Mouse (Mus musculus) CH12.LX (cell line): ENCODE results near the gene Gbx2. TPM values are rescaled to one million over a fixed set of nuclear protein-coding genes. Genes with fewer than 3 reads are reported as not detected.

Source experiments
- DNase-seq: peaks from one replicate; pipeline ENCODE4 v3.0.0-alpha.2; 2013; ENCODE audit errors: extremely low read depth
- H3K27ac ChIP-seq: 2 replicates; pipeline ENCODE4 v1.5.1; 2012; ENCODE audit warnings: low read depth, mild to moderate bottlenecking, control low read depth, moderate library complexity; ENCODE audit not compliant: insufficient read depth
- H3K27me3 ChIP-seq: replicated peaks from 2 replicates; pipeline ENCODE3; 2012; ENCODE audit warnings: inconsistent platforms
- H3K36me3 ChIP-seq, 2 experiments: replicated peaks in 1 of 2; 2 replicates each; pipeline versions ENCODE3 to v1.6.1; 2012; ENCODE audit warnings: inconsistent platforms in 1 of 2, low read length in 1 of 2, mild to moderate bottlenecking in 1 of 2, mixed read lengths in 1 of 2, moderate library complexity in 1 of 2; ENCODE audit not compliant: control insufficient read depth in 1 of 2, insufficient read depth in 1 of 2
- H3K4me1 ChIP-seq, 2 experiments: 2 replicates each; pipeline ENCODE4 v1.6.1; 2012; ENCODE audit warnings: inconsistent platforms in 1 of 2, moderate library complexity in 1 of 2; ENCODE audit not compliant: insufficient read depth in 2 of 2, control insufficient read depth in 1 of 2
- H3K4me2 ChIP-seq: 2 replicates; pipeline ENCODE4 v1.6.1; 2012; ENCODE audit warnings: low read depth, mild to moderate bottlenecking, control low read depth; ENCODE audit not compliant: poor library complexity, insufficient read depth, severe bottlenecking
- H3K4me3 ChIP-seq, 3 experiments: fragments of 150-350 bp in 1 of 3; sonication (generic) in 1 of 3; replicated peaks in 1 of 3; 2 replicates each; pipeline versions ENCODE3 to v1.5.1; 2011 to 2012; ENCODE audit warnings: low read depth in 2 of 3, low read length in 2 of 3, mild to moderate bottlenecking in 2 of 3, moderate library complexity in 2 of 3, control low read depth in 1 of 3, improper control_type of control experiment in 1 of 3, inconsistent platforms in 1 of 3, mixed read lengths in 1 of 3; ENCODE audit not compliant: poor library complexity in 1 of 3
- H3K79me2 ChIP-seq: replicated peaks from 2 replicates; pipeline ENCODE4 v1.6.1; 2012; ENCODE audit warnings: mild to moderate bottlenecking, moderate library complexity; ENCODE audit not compliant: control insufficient read depth, poor library complexity, insufficient read depth, severe bottlenecking; ENCODE audit errors: extremely low read depth
- H3K9ac ChIP-seq: 2 replicates; pipeline ENCODE4 v1.6.1; 2012; ENCODE audit warnings: low read depth, mild to moderate bottlenecking, control low read depth, moderate library complexity; ENCODE audit not compliant: insufficient read depth
- H3K9me3 ChIP-seq: replicated peaks from 2 replicates; pipeline ENCODE3; 2012; ENCODE audit warnings: low read length, inconsistent platforms, mixed read lengths
- BHLHE40 ChIP-seq: IDR thresholded peaks from 2 replicates; pipeline ENCODE4 v1.6.1; 2011; ENCODE audit warnings: mild to moderate bottlenecking, low read depth, low read length, improper control_type of control experiment
- CHD1 ChIP-seq: IDR thresholded peaks from 2 replicates; pipeline ENCODE4 v1.6.1; 2012; ENCODE audit warnings: low read depth, low read length, improper control_type of control experiment, inconsistent platforms
- CHD2 ChIP-seq: IDR thresholded peaks from 2 replicates; pipeline ENCODE4 v1.6.1; 2011; ENCODE audit warnings: low read length, improper control_type of control experiment
- CTCF ChIP-seq, 2 experiments: IDR thresholded peaks in 1 of 2; conservative IDR thresholded peaks in 1 of 2; 2 replicates each; pipeline ENCODE4 v1.5.1; 2011 to 2012; ENCODE audit warnings: low read depth in 2 of 2, low read length in 2 of 2, improper control_type of control experiment in 1 of 2, inconsistent platforms in 1 of 2, mild to moderate bottlenecking in 1 of 2, moderate library complexity in 1 of 2
- E2F4 ChIP-seq: IDR thresholded peaks from 2 replicates; pipeline ENCODE4 v1.6.1; 2011; ENCODE audit warnings: low read depth, low read length, improper control_type of control experiment; ENCODE audit not compliant: insufficient replicate concordance
- EP300 ChIP-seq: IDR thresholded peaks from 2 replicates; pipeline ENCODE4 v1.6.1; 2011; ENCODE audit warnings: low read length, improper control_type of control experiment
- ETS1 ChIP-seq: conservative IDR thresholded peaks from 2 replicates; pipeline ENCODE4 v1.6.1; 2012; ENCODE audit warnings: low read depth, mild to moderate bottlenecking, inconsistent platforms, low read length, improper control_type of control experiment, moderate library complexity
- GABPA ChIP-seq: IDR thresholded peaks from 2 replicates; pipeline ENCODE4 v1.6.1; 2012; ENCODE audit warnings: low read depth, low read length, improper control_type of control experiment, inconsistent platforms; ENCODE audit not compliant: insufficient replicate concordance
- HCFC1 ChIP-seq: IDR thresholded peaks from 2 replicates; pipeline ENCODE4 v1.6.1; 2012; ENCODE audit warnings: low read depth, mild to moderate bottlenecking, inconsistent platforms, low read length, improper control_type of control experiment
- JUN ChIP-seq: IDR thresholded peaks from 2 replicates; pipeline ENCODE4 v1.6.1; 2011; ENCODE audit warnings: low read depth, mild to moderate bottlenecking, low read length, improper control_type of control experiment, moderate library complexity; ENCODE audit not compliant: insufficient read depth
- MAFK ChIP-seq: IDR thresholded peaks from 2 replicates; pipeline ENCODE4 v1.6.1; 2011; ENCODE audit warnings: low read length, improper control_type of control experiment; ENCODE audit not compliant: insufficient replicate concordance
- MAX ChIP-seq: IDR thresholded peaks from 2 replicates; pipeline ENCODE4 v1.6.1; 2011; ENCODE audit warnings: low read length, improper control_type of control experiment
- MYC ChIP-seq: IDR thresholded peaks from 2 replicates; pipeline ENCODE4 v1.6.1; 2011; ENCODE audit warnings: low read depth, mild to moderate bottlenecking, improper control_type of control experiment, low read length
- NELFE ChIP-seq: IDR thresholded peaks from 2 replicates; pipeline ENCODE4 v1.6.1; 2011; ENCODE audit warnings: low read depth, low read length, improper control_type of control experiment
- NRF1 ChIP-seq: IDR thresholded peaks from 2 replicates; pipeline ENCODE4 v1.6.1; 2014; ENCODE audit warnings: low read depth, mild to moderate bottlenecking, inconsistent platforms, low read length, improper control_type of control experiment, moderate library complexity
- PAX5 ChIP-seq: IDR thresholded peaks from 2 replicates; pipeline ENCODE4 v1.6.1; 2012; ENCODE audit warnings: low read length, inconsistent platforms, mixed read lengths
- POLR2A ChIP-seq: IDR thresholded peaks from 2 replicates; pipeline ENCODE4 v1.6.1; 2011; ENCODE audit warnings: low read depth, mild to moderate bottlenecking, improper control_type of control experiment, low read length
- POLR2AphosphoS2 ChIP-seq: IDR thresholded peaks from 2 replicates; pipeline ENCODE4 v1.6.1; 2011; ENCODE audit warnings: low read depth, low read length, improper control_type of control experiment
- RAD21 ChIP-seq: IDR thresholded peaks from 2 replicates; pipeline ENCODE4 v1.6.1; 2011; ENCODE audit warnings: low read depth, mild to moderate bottlenecking, low read length, improper control_type of control experiment, moderate library complexity
- RCOR1 ChIP-seq: conservative IDR thresholded peaks from 2 replicates; pipeline ENCODE4 v1.6.1; 2012; ENCODE audit warnings: low read depth, mild to moderate bottlenecking, inconsistent platforms, low read length, improper control_type of control experiment
- SIN3A ChIP-seq: IDR thresholded peaks from 2 replicates; pipeline ENCODE4 v1.6.1; 2012; ENCODE audit warnings: low read length, improper control_type of control experiment, inconsistent platforms
- UBTF ChIP-seq: IDR thresholded peaks from 2 replicates; pipeline ENCODE4 v1.6.1; 2012; ENCODE audit warnings: low read depth, mild to moderate bottlenecking, inconsistent platforms, low read length, improper control_type of control experiment, moderate library complexity
- ZC3H11A ChIP-seq: IDR thresholded peaks from 2 replicates; pipeline ENCODE4 v1.6.1; 2012; ENCODE audit warnings: low read depth, mild to moderate bottlenecking, inconsistent platforms, low read length, improper control_type of control experiment
- ZNF384 ChIP-seq: IDR thresholded peaks from 2 replicates; pipeline ENCODE4 v1.6.1; 2012; ENCODE audit warnings: low read depth, low read length, improper control_type of control experiment, inconsistent platforms
- dilution Hi-C: fragments of 300-500 bp; cut with MboI; formaldehyde crosslinking; loops from 2 replicates; pipeline ENCODE4 v1.14.3; 2020; ENCODE audit warnings: low sequenced_read_pairs; ENCODE audit not compliant: extremely low pct_unique_long_range_greater_than_20kb, extremely low pct_ligation_motif_present
- in situ Hi-C: fragments of 300-500 bp; cut with MboI; formaldehyde crosslinking; loops from 3 replicates; pipeline ENCODE4 v1.14.3; 2019; ENCODE audit warnings: low sequenced_read_pairs, low pct_ligation_motif_present, low pct_unique_long_range_greater_than_20kb, mixed read lengths
- polyA plus RNA-seq: library from polyadenylated mRNA; unstranded; fragments of >175 nt; gene quantifications from 2 replicates; pipeline ENCODE4 v1.2.1, GENCODE M21; 2012; ENCODE audit warnings: low read depth; ENCODE audit not compliant: insufficient read length
- total RNA-seq, 2 experiments: library from RNA; depleted of rRNA; stranded (reverse); fragments of 300-350 nt in 1 of 2; fragments of >200 nt in 1 of 2; gene quantifications; 2 replicates each; pipeline ENCODE4 v1.2.3; 2012 to 2014

The Gbx2 gene
- total and polyA plus RNA-seq, 3 experiments: not detected

DNA sequence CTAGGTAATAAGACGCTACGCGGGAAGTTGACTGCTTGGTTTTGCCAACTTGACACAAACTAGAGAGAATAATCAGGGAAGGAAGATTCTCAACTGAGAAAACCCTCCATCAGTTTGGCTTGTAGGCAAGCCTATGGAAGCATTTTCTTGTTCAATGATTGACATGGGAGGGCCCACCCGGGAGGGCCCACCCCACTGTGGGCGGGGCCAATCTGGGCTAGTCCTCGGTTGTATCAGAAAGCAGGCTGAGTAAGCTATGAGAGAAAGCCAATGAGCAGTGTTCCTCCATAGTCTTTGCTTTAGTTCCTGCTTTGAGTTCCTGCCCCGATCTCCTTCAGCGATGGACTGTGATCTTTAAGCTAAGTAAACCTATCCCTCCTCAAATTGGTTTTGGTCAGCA lies 45.4 kb upstream of the Gbx2 start:
- no peaks in the 10 kb centered on the region for H3K79me2 ChIP-seq
- no peak overlapping the region for H3K4me2 ChIP-seq
- in situ Hi-C loops (no loop called here), dilution Hi-C loops (no loop called here)
- peaks cover 42% of the 10 kb centered on the region for H3K9me3 ChIP-seq
- TF ChIP-seq HCFC1 (no peak), EP300 (no peak), CTCF (conservative IDR thresholded peaks at IDR 0.05 in 1 of 2, IDR thresholded peaks at IDR 0.05 in 1 of 2; ENCODE audit: low read depth in 2 of 2, low read length in 2 of 2) (no peak), POLR2AphosphoS2 (no peak), E2F4 (no peak), RAD21 (no peak), POLR2A (no peak), ETS1 (no peak), RCOR1 (no peak), MYC (no peak), UBTF (no peak), CHD1 (no peak), GABPA (no peak), JUN (no peak), MAFK (no peak), NELFE (no peak), NRF1 (no peak)
- no peaks in the 10 kb centered on the region for H3K4me1 ChIP-seq
- no peak overlapping the region for H3K4me3 ChIP-seq
- no peak overlapping the region for H3K27ac ChIP-seq
- no peaks in the 10 kb centered on the region for H3K27me3 ChIP-seq
- no peak overlapping the region for H3K9ac ChIP-seq
- DNase-seq: no peak
- H3K36me3 ChIP-seq: no peaks in the 10 kb centered on the region

DNA sequence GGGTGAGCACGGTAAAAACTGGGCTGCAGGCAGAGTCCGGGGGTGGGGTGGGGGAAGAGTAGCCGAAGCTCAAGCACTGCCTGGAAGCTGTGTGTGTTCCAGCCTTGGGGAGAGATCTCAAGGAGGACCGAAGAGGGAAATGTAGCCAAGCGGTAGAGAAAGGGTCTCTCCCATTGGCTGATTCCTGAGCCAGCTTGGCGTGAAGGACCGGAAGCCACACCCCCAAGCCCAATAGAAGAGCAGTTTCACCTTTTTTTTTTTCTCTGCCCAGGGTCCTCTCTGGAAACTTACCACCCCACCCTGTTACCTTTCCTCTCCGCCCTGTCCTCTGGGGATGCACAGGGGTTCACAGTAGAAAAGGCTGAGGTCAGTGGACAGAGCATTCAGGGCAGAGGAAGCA lies 43.6 kb upstream of the Gbx2 start:
- no peak overlapping the region for H3K4me3 ChIP-seq
- no peaks in the 10 kb centered on the region for H3K36me3 ChIP-seq
- in situ Hi-C loops: no loop called here
- dilution Hi-C loops: no loop called here
- H3K4me2 ChIP-seq: no peak overlapping the region
- no peaks in the 10 kb centered on the region for H3K27me3 ChIP-seq
- no peak overlapping the region for H3K9ac ChIP-seq
- H3K9me3 ChIP-seq: peaks cover 59% of the 10 kb centered on the region
- TF ChIP-seq NRF1 (no peak), BHLHE40 (no peak), ZNF384 (no peak), E2F4 (no peak), HCFC1 (no peak), PAX5 (no peak), ZC3H11A (no peak), SIN3A (no peak), CHD2 (no peak), MAX (no peak)
- TF ChIP-seq, all 38 proteins: peak for 0
- no peak for DNase-seq
- H3K4me1 ChIP-seq: no peaks in the 10 kb centered on the region
- no peak overlapping the region for H3K27ac ChIP-seq
- no peaks in the 10 kb centered on the region for H3K79me2 ChIP-seq
